Mouse (Mus musculus) CH12.LX (cell line): ENCODE results near the gene Mrtfa. TPM values are rescaled to one million over a fixed set of nuclear protein-coding genes. Genes with fewer than 3 reads are reported as not detected.

Experiments
- DNase-seq: peaks from one replicate; pipeline ENCODE4 v3.0.0-alpha.2; 2013; ENCODE audit errors: extremely low read depth
- H3K27ac ChIP-seq: 2 replicates; pipeline ENCODE4 v1.5.1; 2012; ENCODE audit warnings: low read depth, mild to moderate bottlenecking, control low read depth, moderate library complexity; ENCODE audit not compliant: insufficient read depth
- H3K27me3 ChIP-seq: replicated peaks from 2 replicates; pipeline ENCODE3; 2012; ENCODE audit warnings: inconsistent platforms
- H3K36me3 ChIP-seq, 2 experiments: replicated peaks in 1 of 2; 2 replicates each; pipeline versions ENCODE3 to v1.6.1; 2012; ENCODE audit warnings: inconsistent platforms in 1 of 2, low read length in 1 of 2, mild to moderate bottlenecking in 1 of 2, mixed read lengths in 1 of 2, moderate library complexity in 1 of 2; ENCODE audit not compliant: control insufficient read depth in 1 of 2, insufficient read depth in 1 of 2
- H3K4me1 ChIP-seq, 2 experiments: 2 replicates each; pipeline ENCODE4 v1.6.1; 2012; ENCODE audit warnings: inconsistent platforms in 1 of 2, moderate library complexity in 1 of 2; ENCODE audit not compliant: insufficient read depth in 2 of 2, control insufficient read depth in 1 of 2
- H3K4me2 ChIP-seq: 2 replicates; pipeline ENCODE4 v1.6.1; 2012; ENCODE audit warnings: low read depth, mild to moderate bottlenecking, control low read depth; ENCODE audit not compliant: poor library complexity, insufficient read depth, severe bottlenecking
- H3K4me3 ChIP-seq, 3 experiments: fragments of 150-350 bp in 1 of 3; sonication (generic) in 1 of 3; replicated peaks in 1 of 3; 2 replicates each; pipeline versions ENCODE3 to v1.5.1; 2011 to 2012; ENCODE audit warnings: low read depth in 2 of 3, low read length in 2 of 3, mild to moderate bottlenecking in 2 of 3, moderate library complexity in 2 of 3, control low read depth in 1 of 3, improper control_type of control experiment in 1 of 3, inconsistent platforms in 1 of 3, mixed read lengths in 1 of 3; ENCODE audit not compliant: poor library complexity in 1 of 3
- H3K79me2 ChIP-seq: replicated peaks from 2 replicates; pipeline ENCODE4 v1.6.1; 2012; ENCODE audit warnings: mild to moderate bottlenecking, moderate library complexity; ENCODE audit not compliant: control insufficient read depth, poor library complexity, insufficient read depth, severe bottlenecking; ENCODE audit errors: extremely low read depth
- H3K9ac ChIP-seq: 2 replicates; pipeline ENCODE4 v1.6.1; 2012; ENCODE audit warnings: low read depth, mild to moderate bottlenecking, control low read depth, moderate library complexity; ENCODE audit not compliant: insufficient read depth
- H3K9me3 ChIP-seq: replicated peaks from 2 replicates; pipeline ENCODE3; 2012; ENCODE audit warnings: low read length, inconsistent platforms, mixed read lengths
- BHLHE40 ChIP-seq: IDR thresholded peaks from 2 replicates; pipeline ENCODE4 v1.6.1; 2011; ENCODE audit warnings: mild to moderate bottlenecking, low read depth, low read length, improper control_type of control experiment
- CHD1 ChIP-seq: IDR thresholded peaks from 2 replicates; pipeline ENCODE4 v1.6.1; 2012; ENCODE audit warnings: low read depth, low read length, improper control_type of control experiment, inconsistent platforms
- CTCF ChIP-seq, 2 experiments: IDR thresholded peaks in 1 of 2; conservative IDR thresholded peaks in 1 of 2; 2 replicates each; pipeline ENCODE4 v1.5.1; 2011 to 2012; ENCODE audit warnings: low read depth in 2 of 2, low read length in 2 of 2, improper control_type of control experiment in 1 of 2, inconsistent platforms in 1 of 2, mild to moderate bottlenecking in 1 of 2, moderate library complexity in 1 of 2
- E2F4 ChIP-seq: IDR thresholded peaks from 2 replicates; pipeline ENCODE4 v1.6.1; 2011; ENCODE audit warnings: low read depth, low read length, improper control_type of control experiment; ENCODE audit not compliant: insufficient replicate concordance
- ETS1 ChIP-seq: conservative IDR thresholded peaks from 2 replicates; pipeline ENCODE4 v1.6.1; 2012; ENCODE audit warnings: low read depth, mild to moderate bottlenecking, inconsistent platforms, low read length, improper control_type of control experiment, moderate library complexity
- HCFC1 ChIP-seq: IDR thresholded peaks from 2 replicates; pipeline ENCODE4 v1.6.1; 2012; ENCODE audit warnings: low read depth, mild to moderate bottlenecking, inconsistent platforms, low read length, improper control_type of control experiment
- IRF4 ChIP-seq: IDR thresholded peaks from 2 replicates; pipeline ENCODE4 v1.6.1; 2014; ENCODE audit warnings: low read depth, mild to moderate bottlenecking, inconsistent platforms, low read length, improper control_type of control experiment
- JUN ChIP-seq: IDR thresholded peaks from 2 replicates; pipeline ENCODE4 v1.6.1; 2011; ENCODE audit warnings: low read depth, mild to moderate bottlenecking, low read length, improper control_type of control experiment, moderate library complexity; ENCODE audit not compliant: insufficient read depth
- MAFK ChIP-seq: IDR thresholded peaks from 2 replicates; pipeline ENCODE4 v1.6.1; 2011; ENCODE audit warnings: low read length, improper control_type of control experiment; ENCODE audit not compliant: insufficient replicate concordance
- MEF2A ChIP-seq: IDR thresholded peaks from 2 replicates; pipeline ENCODE4 v1.6.1; 2014; ENCODE audit warnings: low read depth, mild to moderate bottlenecking, inconsistent platforms, low read length, improper control_type of control experiment, borderline replicate concordance
- MXI1 ChIP-seq: IDR thresholded peaks from 2 replicates; pipeline ENCODE4 v1.6.1; 2011; ENCODE audit warnings: mild to moderate bottlenecking, low read depth, low read length, improper control_type of control experiment
- MYC ChIP-seq: IDR thresholded peaks from 2 replicates; pipeline ENCODE4 v1.6.1; 2011; ENCODE audit warnings: low read depth, mild to moderate bottlenecking, improper control_type of control experiment, low read length
- NELFE ChIP-seq: IDR thresholded peaks from 2 replicates; pipeline ENCODE4 v1.6.1; 2011; ENCODE audit warnings: low read depth, low read length, improper control_type of control experiment
- PAX5 ChIP-seq: IDR thresholded peaks from 2 replicates; pipeline ENCODE4 v1.6.1; 2012; ENCODE audit warnings: low read length, inconsistent platforms, mixed read lengths
- POLR2AphosphoS2 ChIP-seq: IDR thresholded peaks from 2 replicates; pipeline ENCODE4 v1.6.1; 2011; ENCODE audit warnings: low read depth, low read length, improper control_type of control experiment
- RAD21 ChIP-seq: IDR thresholded peaks from 2 replicates; pipeline ENCODE4 v1.6.1; 2011; ENCODE audit warnings: low read depth, mild to moderate bottlenecking, low read length, improper control_type of control experiment, moderate library complexity
- RCOR1 ChIP-seq: conservative IDR thresholded peaks from 2 replicates; pipeline ENCODE4 v1.6.1; 2012; ENCODE audit warnings: low read depth, mild to moderate bottlenecking, inconsistent platforms, low read length, improper control_type of control experiment
- SIN3A ChIP-seq: IDR thresholded peaks from 2 replicates; pipeline ENCODE4 v1.6.1; 2012; ENCODE audit warnings: low read length, improper control_type of control experiment, inconsistent platforms
- SMC3 ChIP-seq: IDR thresholded peaks from 2 replicates; pipeline ENCODE4 v1.6.1; 2011; ENCODE audit warnings: low read depth, low read length, improper control_type of control experiment
- TBP ChIP-seq: conservative IDR thresholded peaks from 2 replicates; pipeline ENCODE4 v1.6.1; 2011; ENCODE audit warnings: low read depth, low read length, improper control_type of control experiment
- TCF12 ChIP-seq: IDR thresholded peaks from 2 replicates; pipeline ENCODE4 v1.6.1; 2014; ENCODE audit warnings: low read depth, mild to moderate bottlenecking, inconsistent platforms, low read length, improper control_type of control experiment
- UBTF ChIP-seq: IDR thresholded peaks from 2 replicates; pipeline ENCODE4 v1.6.1; 2012; ENCODE audit warnings: low read depth, mild to moderate bottlenecking, inconsistent platforms, low read length, improper control_type of control experiment, moderate library complexity
- USF1 ChIP-seq: IDR thresholded peaks from 2 replicates; pipeline ENCODE4 v1.6.1; 2014; ENCODE audit warnings: low read depth, mild to moderate bottlenecking, inconsistent platforms, low read length, improper control_type of control experiment
- USF2 ChIP-seq: conservative IDR thresholded peaks from 2 replicates; pipeline ENCODE4 v1.6.1; 2011; ENCODE audit warnings: low read depth, low read length, improper control_type of control experiment
- ZC3H11A ChIP-seq: IDR thresholded peaks from 2 replicates; pipeline ENCODE4 v1.6.1; 2012; ENCODE audit warnings: low read depth, mild to moderate bottlenecking, inconsistent platforms, low read length, improper control_type of control experiment
- ZKSCAN1 ChIP-seq: IDR thresholded peaks from 2 replicates; pipeline ENCODE4 v1.6.1; 2012; ENCODE audit warnings: low read depth, inconsistent platforms, low read length, improper control_type of control experiment, borderline replicate concordance
- ZMIZ1 ChIP-seq: IDR thresholded peaks from 2 replicates; pipeline ENCODE4 v1.6.1; 2012; ENCODE audit warnings: low read depth, mild to moderate bottlenecking, inconsistent platforms, low read length, improper control_type of control experiment
- dilution Hi-C: fragments of 300-500 bp; cut with MboI; formaldehyde crosslinking; loops from 2 replicates; pipeline ENCODE4 v1.14.3; 2020; ENCODE audit warnings: low sequenced_read_pairs; ENCODE audit not compliant: extremely low pct_unique_long_range_greater_than_20kb, extremely low pct_ligation_motif_present
- in situ Hi-C: fragments of 300-500 bp; cut with MboI; formaldehyde crosslinking; loops from 3 replicates; pipeline ENCODE4 v1.14.3; 2019; ENCODE audit warnings: low sequenced_read_pairs, low pct_ligation_motif_present, low pct_unique_long_range_greater_than_20kb, mixed read lengths
- polyA plus RNA-seq: library from polyadenylated mRNA; unstranded; fragments of >175 nt; gene quantifications from 2 replicates; pipeline ENCODE4 v1.2.1, GENCODE M21; 2012; ENCODE audit warnings: low read depth; ENCODE audit not compliant: insufficient read length
- total RNA-seq, 2 experiments: library from RNA; depleted of rRNA; stranded (reverse); fragments of 300-350 nt in 1 of 2; fragments of >200 nt in 1 of 2; gene quantifications; 2 replicates each; pipeline ENCODE4 v1.2.3; 2012 to 2014

The Mrtfa gene
- total and polyA plus RNA-seq, 3 experiments: 4.6 to 23.2 (median 8.2) TPM

GRCm38 (mm10) chr15:81101316-81101715 is 89.2 kb downstream of the Mrtfa start:
- Histone ChIP-seq H3K27ac (no peak overlapping the region), H3K4me2 (no peak overlapping the region), H3K4me1 (peaks cover 13 to 69% of the 10 kb centered on the region in 2 experiments)
- dilution Hi-C loops: no loop called here
- DNase-seq: no peak
- TF ChIP-seq MEF2A: no peak
- no peak for TF ChIP-seq UBTF
- no peak for TF ChIP-seq MYC
- no peak for TF ChIP-seq TBP
- no peak for TF ChIP-seq ZKSCAN1
- no peak for TF ChIP-seq JUN
- no peak for TF ChIP-seq USF2
- TF ChIP-seq USF1: no peak
- TF ChIP-seq RAD21: no peak
- no peak for TF ChIP-seq MAFK
- no peak for TF ChIP-seq ETS1
- no peak for TF ChIP-seq TCF12
- no peak for TF ChIP-seq CHD1
- no peak for TF ChIP-seq RCOR1
- no peak for TF ChIP-seq IRF4
- no peak for TF ChIP-seq POLR2AphosphoS2
- no peak for TF ChIP-seq NELFE
- TF ChIP-seq, all 38 proteins: peak for 0
- H3K4me3 ChIP-seq: no peak overlapping the region
- no peak overlapping the region for H3K9ac ChIP-seq
- no peaks in the 10 kb centered on the region for H3K9me3 ChIP-seq
- in situ Hi-C loops: no loop called here
- H3K36me3 ChIP-seq: peaks cover 0 to 23% of the 10 kb centered on the region in 2 experiments
- no peaks in the 10 kb centered on the region for H3K27me3 ChIP-seq
- H3K79me2 ChIP-seq: no peaks in the 10 kb centered on the region; the same call in 1 of the 2 replicates

GRCm38 (mm10) chr15:81099269-81099668 is 91.3 kb downstream of the Mrtfa start:
- TF ChIP-seq POLR2AphosphoS2 (no peak), MXI1 (no peak), BHLHE40 (no peak), SIN3A (no peak), HCFC1 (no peak), E2F4 (no peak), ZMIZ1 (no peak), CTCF (conservative IDR thresholded peaks at IDR 0.05 in 1 of 2, IDR thresholded peaks at IDR 0.05 in 1 of 2; ENCODE audit: low read depth in 2 of 2, low read length in 2 of 2) (no peak), SMC3 (no peak), PAX5 (no peak), RAD21 (no peak), MYC (no peak), TCF12 (no peak), ZC3H11A (no peak), RCOR1 (no peak)
- no peak overlapping the region for H3K4me2 ChIP-seq
- H3K27ac ChIP-seq: no peak overlapping the region
- H3K27me3 ChIP-seq: no peaks in the 10 kb centered on the region
- no peaks in the 10 kb centered on the region for H3K9me3 ChIP-seq
- H3K79me2 ChIP-seq: no peaks in the 10 kb centered on the region; the same call in 1 of the 2 replicates
- peaks cover 11 to 62% of the 10 kb centered on the region in 2 experiments for H3K4me1 ChIP-seq
- peaks cover 0 to 23% of the 10 kb centered on the region in 2 experiments for H3K36me3 ChIP-seq
- no peak overlapping the region for H3K9ac ChIP-seq
- in situ Hi-C loops: no loop called here
- H3K4me3 ChIP-seq: no peak overlapping the region
- DNase-seq: no peak
- dilution Hi-C loops: no loop called here
